Mouse (Mus musculus) CH12.LX (cell line): ENCODE measurements around the gene Wrnip1. TPM values are rescaled to one million over a fixed set of nuclear protein-coding genes. Genes with fewer than 3 reads are reported as not detected.
A peak's percentile ranks its signal among the peaks of the same experiment; 100 is the strongest.

ENCODE experiments used
- DNase-seq: peaks from one replicate; pipeline ENCODE4 v3.0.0-alpha.2; 2013; ENCODE audit errors: extremely low read depth
- H3K27ac ChIP-seq: 2 replicates; pipeline ENCODE4 v1.5.1; 2012; ENCODE audit warnings: low read depth, mild to moderate bottlenecking, control low read depth, moderate library complexity; ENCODE audit not compliant: insufficient read depth
- H3K27me3 ChIP-seq: replicated peaks from 2 replicates; pipeline ENCODE3; 2012; ENCODE audit warnings: inconsistent platforms
- H3K36me3 ChIP-seq, 2 experiments: replicated peaks in 1 of 2; 2 replicates each; pipeline versions ENCODE3 to v1.6.1; 2012; ENCODE audit warnings: inconsistent platforms in 1 of 2, low read length in 1 of 2, mild to moderate bottlenecking in 1 of 2, mixed read lengths in 1 of 2, moderate library complexity in 1 of 2; ENCODE audit not compliant: control insufficient read depth in 1 of 2, insufficient read depth in 1 of 2
- H3K4me1 ChIP-seq, 2 experiments: 2 replicates each; pipeline ENCODE4 v1.6.1; 2012; ENCODE audit warnings: inconsistent platforms in 1 of 2, moderate library complexity in 1 of 2; ENCODE audit not compliant: insufficient read depth in 2 of 2, control insufficient read depth in 1 of 2
- H3K4me2 ChIP-seq: 2 replicates; pipeline ENCODE4 v1.6.1; 2012; ENCODE audit warnings: low read depth, mild to moderate bottlenecking, control low read depth; ENCODE audit not compliant: poor library complexity, insufficient read depth, severe bottlenecking
- H3K4me3 ChIP-seq, 3 experiments: fragments of 150-350 bp in 1 of 3; sonication (generic) in 1 of 3; replicated peaks in 1 of 3; 2 replicates each; pipeline versions ENCODE3 to v1.5.1; 2011 to 2012; ENCODE audit warnings: low read depth in 2 of 3, low read length in 2 of 3, mild to moderate bottlenecking in 2 of 3, moderate library complexity in 2 of 3, control low read depth in 1 of 3, improper control_type of control experiment in 1 of 3, inconsistent platforms in 1 of 3, mixed read lengths in 1 of 3; ENCODE audit not compliant: poor library complexity in 1 of 3
- H3K79me2 ChIP-seq: replicated peaks from 2 replicates; pipeline ENCODE4 v1.6.1; 2012; ENCODE audit warnings: mild to moderate bottlenecking, moderate library complexity; ENCODE audit not compliant: control insufficient read depth, poor library complexity, insufficient read depth, severe bottlenecking; ENCODE audit errors: extremely low read depth
- H3K9ac ChIP-seq: 2 replicates; pipeline ENCODE4 v1.6.1; 2012; ENCODE audit warnings: low read depth, mild to moderate bottlenecking, control low read depth, moderate library complexity; ENCODE audit not compliant: insufficient read depth
- H3K9me3 ChIP-seq: replicated peaks from 2 replicates; pipeline ENCODE3; 2012; ENCODE audit warnings: low read length, inconsistent platforms, mixed read lengths
- BHLHE40 ChIP-seq: IDR thresholded peaks from 2 replicates; pipeline ENCODE4 v1.6.1; 2011; ENCODE audit warnings: mild to moderate bottlenecking, low read depth, low read length, improper control_type of control experiment
- CHD1 ChIP-seq: IDR thresholded peaks from 2 replicates; pipeline ENCODE4 v1.6.1; 2012; ENCODE audit warnings: low read depth, low read length, improper control_type of control experiment, inconsistent platforms
- CHD2 ChIP-seq: IDR thresholded peaks from 2 replicates; pipeline ENCODE4 v1.6.1; 2011; ENCODE audit warnings: low read length, improper control_type of control experiment
- ELF1 ChIP-seq: IDR thresholded peaks from 2 replicates; pipeline ENCODE4 v1.6.1; 2014; ENCODE audit warnings: low read depth, mild to moderate bottlenecking, inconsistent platforms, low read length, improper control_type of control experiment
- EP300 ChIP-seq: IDR thresholded peaks from 2 replicates; pipeline ENCODE4 v1.6.1; 2011; ENCODE audit warnings: low read length, improper control_type of control experiment
- ETS1 ChIP-seq: conservative IDR thresholded peaks from 2 replicates; pipeline ENCODE4 v1.6.1; 2012; ENCODE audit warnings: low read depth, mild to moderate bottlenecking, inconsistent platforms, low read length, improper control_type of control experiment, moderate library complexity
- GABPA ChIP-seq: IDR thresholded peaks from 2 replicates; pipeline ENCODE4 v1.6.1; 2012; ENCODE audit warnings: low read depth, low read length, improper control_type of control experiment, inconsistent platforms; ENCODE audit not compliant: insufficient replicate concordance
- IRF4 ChIP-seq: IDR thresholded peaks from 2 replicates; pipeline ENCODE4 v1.6.1; 2014; ENCODE audit warnings: low read depth, mild to moderate bottlenecking, inconsistent platforms, low read length, improper control_type of control experiment
- KAT2A ChIP-seq: IDR thresholded peaks from 2 replicates; pipeline ENCODE4 v1.6.1; 2012; ENCODE audit warnings: low read length, improper control_type of control experiment, inconsistent platforms; ENCODE audit not compliant: insufficient replicate concordance
- MAFK ChIP-seq: IDR thresholded peaks from 2 replicates; pipeline ENCODE4 v1.6.1; 2011; ENCODE audit warnings: low read length, improper control_type of control experiment; ENCODE audit not compliant: insufficient replicate concordance
- MAZ ChIP-seq: IDR thresholded peaks from 2 replicates; pipeline ENCODE4 v1.6.1; 2012; ENCODE audit warnings: low read depth, mild to moderate bottlenecking, inconsistent platforms, low read length, improper control_type of control experiment, moderate library complexity
- MEF2A ChIP-seq: IDR thresholded peaks from 2 replicates; pipeline ENCODE4 v1.6.1; 2014; ENCODE audit warnings: low read depth, mild to moderate bottlenecking, inconsistent platforms, low read length, improper control_type of control experiment, borderline replicate concordance
- NELFE ChIP-seq: IDR thresholded peaks from 2 replicates; pipeline ENCODE4 v1.6.1; 2011; ENCODE audit warnings: low read depth, low read length, improper control_type of control experiment
- NRF1 ChIP-seq: IDR thresholded peaks from 2 replicates; pipeline ENCODE4 v1.6.1; 2014; ENCODE audit warnings: low read depth, mild to moderate bottlenecking, inconsistent platforms, low read length, improper control_type of control experiment, moderate library complexity
- POLR2AphosphoS2 ChIP-seq: IDR thresholded peaks from 2 replicates; pipeline ENCODE4 v1.6.1; 2011; ENCODE audit warnings: low read depth, low read length, improper control_type of control experiment
- RCOR1 ChIP-seq: conservative IDR thresholded peaks from 2 replicates; pipeline ENCODE4 v1.6.1; 2012; ENCODE audit warnings: low read depth, mild to moderate bottlenecking, inconsistent platforms, low read length, improper control_type of control experiment
- SIN3A ChIP-seq: IDR thresholded peaks from 2 replicates; pipeline ENCODE4 v1.6.1; 2012; ENCODE audit warnings: low read length, improper control_type of control experiment, inconsistent platforms
- SMC3 ChIP-seq: IDR thresholded peaks from 2 replicates; pipeline ENCODE4 v1.6.1; 2011; ENCODE audit warnings: low read depth, low read length, improper control_type of control experiment
- TBP ChIP-seq: conservative IDR thresholded peaks from 2 replicates; pipeline ENCODE4 v1.6.1; 2011; ENCODE audit warnings: low read depth, low read length, improper control_type of control experiment
- UBTF ChIP-seq: IDR thresholded peaks from 2 replicates; pipeline ENCODE4 v1.6.1; 2012; ENCODE audit warnings: low read depth, mild to moderate bottlenecking, inconsistent platforms, low read length, improper control_type of control experiment, moderate library complexity
- USF1 ChIP-seq: IDR thresholded peaks from 2 replicates; pipeline ENCODE4 v1.6.1; 2014; ENCODE audit warnings: low read depth, mild to moderate bottlenecking, inconsistent platforms, low read length, improper control_type of control experiment
- ZC3H11A ChIP-seq: IDR thresholded peaks from 2 replicates; pipeline ENCODE4 v1.6.1; 2012; ENCODE audit warnings: low read depth, mild to moderate bottlenecking, inconsistent platforms, low read length, improper control_type of control experiment
- ZMIZ1 ChIP-seq: IDR thresholded peaks from 2 replicates; pipeline ENCODE4 v1.6.1; 2012; ENCODE audit warnings: low read depth, mild to moderate bottlenecking, inconsistent platforms, low read length, improper control_type of control experiment
- ZNF384 ChIP-seq: IDR thresholded peaks from 2 replicates; pipeline ENCODE4 v1.6.1; 2012; ENCODE audit warnings: low read depth, low read length, improper control_type of control experiment, inconsistent platforms
- dilution Hi-C: fragments of 300-500 bp; cut with MboI; formaldehyde crosslinking; loops from 2 replicates; pipeline ENCODE4 v1.14.3; 2020; ENCODE audit warnings: low sequenced_read_pairs; ENCODE audit not compliant: extremely low pct_unique_long_range_greater_than_20kb, extremely low pct_ligation_motif_present
- in situ Hi-C: fragments of 300-500 bp; cut with MboI; formaldehyde crosslinking; loops from 3 replicates; pipeline ENCODE4 v1.14.3; 2019; ENCODE audit warnings: low sequenced_read_pairs, low pct_ligation_motif_present, low pct_unique_long_range_greater_than_20kb, mixed read lengths
- polyA plus RNA-seq: library from polyadenylated mRNA; unstranded; fragments of >175 nt; gene quantifications from 2 replicates; pipeline ENCODE4 v1.2.1, GENCODE M21; 2012; ENCODE audit warnings: low read depth; ENCODE audit not compliant: insufficient read length
- total RNA-seq, 2 experiments: library from RNA; depleted of rRNA; stranded (reverse); fragments of 300-350 nt in 1 of 2; fragments of >200 nt in 1 of 2; gene quantifications; 2 replicates each; pipeline ENCODE4 v1.2.3; 2012 to 2014

The Wrnip1 gene
- total and polyA plus RNA-seq, 3 experiments: 47.4 to 61.4 (median 60.5) TPM

DNA sequence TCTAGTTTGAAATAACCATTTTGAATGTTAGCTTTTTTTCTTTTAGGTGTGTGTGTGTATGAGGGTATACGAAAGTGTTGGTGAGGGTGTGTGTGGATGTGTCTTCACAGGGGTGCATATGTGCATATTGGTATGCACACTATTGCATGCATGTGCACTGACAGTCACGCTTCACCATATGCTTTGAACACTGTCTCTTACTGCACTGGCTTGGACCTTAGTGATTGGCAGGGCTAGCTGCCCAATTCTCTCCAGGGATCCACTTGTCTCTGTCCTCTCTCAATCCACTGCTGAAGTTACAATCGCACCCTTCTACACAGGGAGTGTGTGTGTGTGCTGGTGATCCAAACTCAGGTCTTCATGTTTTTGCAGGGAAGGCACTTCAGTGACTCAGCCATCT, 39.5 kb downstream of the Wrnip1 start (continued):
- TF ChIP-seq GABPA: no peak

DNA sequence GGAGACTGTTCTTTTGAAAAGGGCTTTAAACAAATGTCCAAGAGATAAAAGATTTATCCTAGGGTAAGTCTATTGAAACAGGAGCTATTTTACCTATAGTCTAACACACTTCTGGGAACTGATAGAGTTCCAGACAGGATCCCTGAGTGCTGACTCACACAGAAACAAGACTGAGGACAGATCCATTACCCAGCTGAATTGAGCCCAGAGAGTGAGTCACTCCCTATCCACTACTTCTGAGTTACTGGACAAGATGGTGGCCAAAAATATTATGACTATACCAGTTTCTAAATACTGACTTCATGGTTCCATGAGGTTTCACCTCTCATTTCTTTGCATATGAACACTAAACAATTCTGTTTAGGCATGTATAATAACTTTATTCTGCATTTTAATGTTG, 44.4 kb downstream of the Wrnip1 start:
- no peak for TF ChIP-seq MAFK
- TF ChIP-seq MEF2A: no peak
- no peak for TF ChIP-seq ZC3H11A
- no peak for TF ChIP-seq SIN3A
- TF ChIP-seq GABPA: no peak
- no peak for TF ChIP-seq NELFE
- TF ChIP-seq TBP: no peak
- no peak for TF ChIP-seq POLR2AphosphoS2
- TF ChIP-seq ZMIZ1: no peak
- TF ChIP-seq ELF1: no peak
- no peak for TF ChIP-seq UBTF
- no peak for DNase-seq
- H3K9ac ChIP-seq: no peak overlapping the region
- dilution Hi-C loops (no loop called here), in situ Hi-C loops (no loop called here)
- no peaks in the 10 kb centered on the region for H3K79me2 ChIP-seq
- H3K27ac ChIP-seq: no peak overlapping the region
- no peak overlapping the region for H3K4me3 ChIP-seq
- peaks cover 0 to 7% of the 10 kb centered on the region in 2 experiments for H3K36me3 ChIP-seq
- H3K4me1 ChIP-seq: peaks cover 5 to 35% of the 10 kb centered on the region in 2 experiments; a peak in 3 of 4 replicates
- H3K4me2 ChIP-seq: no peak overlapping the region
- H3K27me3 ChIP-seq: no peaks in the 10 kb centered on the region
- H3K9me3 ChIP-seq: no peaks in the 10 kb centered on the region

DNA sequence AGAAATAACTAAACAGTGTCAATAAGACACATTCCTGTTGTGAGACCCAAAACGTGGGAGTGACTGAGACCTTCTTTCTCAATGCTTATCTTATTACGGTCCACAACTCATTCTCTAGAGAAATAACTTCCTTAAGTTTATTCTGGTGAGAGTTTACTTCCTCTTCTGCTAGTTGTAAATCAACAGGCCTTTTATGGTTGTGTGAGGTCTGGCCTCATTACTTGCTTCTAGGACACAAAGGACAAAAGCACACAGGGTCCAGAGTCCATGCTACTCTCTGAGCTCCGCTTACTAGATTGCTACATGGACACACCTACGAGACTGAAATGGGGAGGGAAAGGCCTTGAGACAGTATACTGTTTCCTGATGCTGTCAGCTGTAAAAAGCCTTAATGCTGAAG, 47.3 kb downstream of the Wrnip1 start:
- Histone ChIP-seq H3K4me2 (no peak overlapping the region), H3K4me3 (no peak overlapping the region), H3K79me2 (no peaks in the 10 kb centered on the region), H3K27me3 (no peaks in the 10 kb centered on the region), H3K4me1 (peaks cover 5 to 42% of the 10 kb centered on the region in 2 experiments; a peak in 3 of 4 replicates), H3K9me3 (no peaks in the 10 kb centered on the region), H3K27ac (no peak overlapping the region), H3K9ac (no peak overlapping the region), H3K36me3 (peaks cover 0 to 4% of the 10 kb centered on the region in 2 experiments)
- dilution Hi-C loops (no loop called here), in situ Hi-C loops (no loop called here)
- TF ChIP-seq CHD2 (no peak), UBTF (no peak), MAZ (no peak), ELF1 (no peak), RCOR1 (no peak), EP300 (no peak), USF1 (no peak), GABPA (no peak), NRF1 (no peak), SMC3 (no peak), ETS1 (no peak), IRF4 (no peak), CHD1 (no peak), KAT2A (no peak), ZNF384 (no peak), BHLHE40 (no peak)
- peak; percentile 18 for DNase-seq
